Mouse (Mus musculus) erythroblast, embryonic 14.5 days (primary cell): ENCODE results near the gene Krtap2-4. TPM values are rescaled to one million over a fixed set of nuclear protein-coding genes. Genes with fewer than 3 reads are reported as not detected.
"Not testable (repeated sequence)": the region's sequence is repeated elsewhere in the genome, so short reads cannot be mapped to it uniquely, and the experiment has no call there.

ENCODE experiments used
- H3K27me3 ChIP-seq: 2 replicates; pipeline ENCODE4 v1.6.1; 2012; ENCODE audit warnings: inconsistent platforms; ENCODE audit not compliant: control insufficient read depth
- H3K36me3 ChIP-seq: 2 replicates; pipeline ENCODE4 v1.6.1; 2012; ENCODE audit warnings: mild to moderate bottlenecking, inconsistent platforms; ENCODE audit not compliant: control insufficient read depth
- H3K4me1 ChIP-seq: 2 replicates; pipeline ENCODE4 v1.6.1; 2012; ENCODE audit warnings: inconsistent platforms; ENCODE audit not compliant: control insufficient read depth
- H3K4me3 ChIP-seq: replicated peaks from 2 replicates; pipeline ENCODE3; 2012; ENCODE audit warnings: moderate library complexity, mild to moderate bottlenecking, inconsistent platforms
- H3K9me3 ChIP-seq: 2 replicates; pipeline ENCODE4 v1.6.1; 2012; ENCODE audit warnings: low read length, inconsistent platforms, mixed read lengths; ENCODE audit not compliant: control insufficient read depth
- GATA1 ChIP-seq: IDR thresholded peaks from 2 replicates; pipeline ENCODE4 v1.6.1; 2012; ENCODE audit warnings: low read length, inconsistent platforms, mixed read lengths
- TAL1 ChIP-seq: IDR thresholded peaks from 3 replicates; pipeline ENCODE4 v1.6.1; 2012; ENCODE audit warnings: low read length, inconsistent platforms, mixed read lengths
- polyA plus RNA-seq: library from polyadenylated mRNA; stranded (reverse); fragments of >175 nt; gene quantifications from 2 replicates; pipeline ENCODE4 v1.2.3, GENCODE M21; 2012

The Krtap2-4 gene
- polyA plus RNA-seq, 1 experiment: not detected

GRCm38 (mm10) chr11:99637086-99637485 is 22.4 kb upstream of the Krtap2-4 start:
- Histone ChIP-seq H3K27me3 (no peaks in the 10 kb centered on the region), H3K36me3 (no peaks in the 10 kb centered on the region), H3K9me3 (peaks cover 6% of the 10 kb centered on the region), H3K4me3 (no peak overlapping the region), H3K4me1 (no peaks in the 10 kb centered on the region)
- no peak for TF ChIP-seq TAL1
- no peak for TF ChIP-seq GATA1

GRCm38 (mm10) chr11:99634653-99635134 is 20.0 kb upstream of the Krtap2-4 start, which contains the start of gene Krtap4-2:
Gene Krtap4-2, minus strand, starts transcription at chr11:99635084.
- TF ChIP-seq GATA1 (no peak), TAL1 (no peak)

GRCm38 (mm10) chr11:99633293-99633692 is 18.6 kb upstream of the Krtap2-4 start:
- no peaks in the 10 kb centered on the region for H3K36me3 ChIP-seq
- H3K4me1 ChIP-seq: no peaks in the 10 kb centered on the region
- no peaks in the 10 kb centered on the region; the same call in 1 of the 2 replicates for H3K9me3 ChIP-seq
- TF ChIP-seq TAL1 (no peak), GATA1 (no peak)
- H3K27me3 ChIP-seq: no peaks in the 10 kb centered on the region
- no peak overlapping the region for H3K4me3 ChIP-seq

More at GRCm38 (mm10) chr11:99634653-99635134, 20.0 kb upstream of the Krtap2-4 start, which contains the start of gene Krtap4-2:
- Histone ChIP-seq H3K4me1 (no peaks in the 10 kb centered on the region), H3K9me3 (peaks cover 6% of the 10 kb centered on the region), H3K4me3 (no peak within 1 kb of the TSS), H3K36me3 (no peaks in the 10 kb centered on the region), H3K27me3 (no peaks in the 10 kb centered on the region)

- H3K9me3 ChIP-seq: peaks cover 2% of the 10 kb centered on the region; the same call in 1 of the 2 replicates
- no peaks in the 10 kb centered on the region for H3K36me3 ChIP-seq
- TF ChIP-seq GATA1 (no peak), TAL1 (no peak)
- no peaks in the 10 kb centered on the region for H3K4me1 ChIP-seq
- H3K4me3 ChIP-seq: no peak overlapping the region
- no peaks in the 10 kb centered on the region for H3K27me3 ChIP-seq
Measured at GRCm38 (mm10) chr11:99630890-99631289, 16.2 kb upstream of the Krtap2-4 start.

- no peak for TF ChIP-seq GATA1
- no peak for TF ChIP-seq TAL1
- no peaks in the 10 kb centered on the region for H3K4me1 ChIP-seq
- no peaks in the 10 kb centered on the region for H3K27me3 ChIP-seq
- no peak within 1 kb of the TSS for H3K4me3 ChIP-seq
- no peaks in the 10 kb centered on the region for H3K36me3 ChIP-seq
- H3K9me3 ChIP-seq: peaks cover 2% of the 10 kb centered on the region; the same call in 1 of the 2 replicates
Measured at GRCm38 (mm10) chr11:99628138-99628537, 13.5 kb upstream of the Krtap2-4 start, which contains the start of gene Krtap4-1. Gene Krtap4-1, minus strand, starts transcription at chr11:99628238.

GRCm38 (mm10) chr11:99620335-99620734 is 5.7 kb upstream of the Krtap2-4 start, which contains the start of gene Gm11562:
Gene Gm11562, minus strand, starts transcription at chr11:99620435.
- Histone ChIP-seq H3K4me1 (no peaks in the 10 kb centered on the region), H3K36me3 (no peaks in the 10 kb centered on the region), H3K9me3 (no peaks in the 10 kb centered on the region), H3K4me3 (no peak within 1 kb of the TSS), H3K27me3 (no peaks in the 10 kb centered on the region)
- no peak for TF ChIP-seq GATA1
- no peak for TF ChIP-seq TAL1

GRCm38 (mm10) chr11:99610089-99610488 is 4.6 kb downstream of the Krtap2-4 start, which contains the start of gene Gm11937:
Gene Gm11937, minus strand, starts transcription at chr11:99610189.
- H3K4me1 ChIP-seq, H3K9me3 ChIP-seq, H3K36me3 ChIP-seq, H3K4me3 ChIP-seq, H3K27me3 ChIP-seq: not testable (repeated sequence)

GRCm38 (mm10) chr11:99609126-99609525 is 5.5 kb downstream of the Krtap2-4 start:
- no peaks in the 10 kb centered on the region for H3K27me3 ChIP-seq
- TF ChIP-seq TAL1 (no peak), GATA1 (no peak)
- H3K4me3 ChIP-seq: no peak overlapping the region
- no peaks in the 10 kb centered on the region for H3K4me1 ChIP-seq
- H3K36me3 ChIP-seq: no peaks in the 10 kb centered on the region
- no peaks in the 10 kb centered on the region for H3K9me3 ChIP-seq

- H3K27me3 ChIP-seq, H3K36me3 ChIP-seq, H3K9me3 ChIP-seq, H3K4me1 ChIP-seq, H3K4me3 ChIP-seq: not testable (repeated sequence)
Measured at GRCm38 (mm10) chr11:99603208-99603607, 11.4 kb downstream of the Krtap2-4 start, which contains the start of gene Gm11938. Gene Gm11938, minus strand, starts transcription at chr11:99603308.

- H3K4me3 ChIP-seq, H3K4me1 ChIP-seq, H3K9me3 ChIP-seq, H3K27me3 ChIP-seq, H3K36me3 ChIP-seq: not testable (repeated sequence)
Measured at GRCm38 (mm10) chr11:99597742-99598141, 16.9 kb downstream of the Krtap2-4 start, which contains the start of gene Krtap9-3. Gene Krtap9-3, minus strand, starts transcription at chr11:99598105.
